Mouse (Mus musculus): ENCODE data around the gene Itih3. TPM values are rescaled to one million over a fixed set of nuclear protein-coding genes. Genes with fewer than 3 reads are reported as not detected.

Gene Itih3
- polyA plus RNA-seq, 1 experiment from 2014 or later: 0.08 TPM

GRCm38 (mm10) chr14:30870206-30871147, 53.1 kb downstream of the Itih3 start:
- 89% methylated on average over 25 of the region's 25 CpGs for WGBS
- H3K27ac ChIP-seq: no peak overlapping the region
- peaks cover 26% of the 10 kb centered on the region for H3K36me3 ChIP-seq (replicated peaks)
- H3K9me3 ChIP-seq: no peaks in the 10 kb centered on the region
- H3K9ac ChIP-seq: no peak overlapping the region
- ATAC-seq (ENCODE audit: low FRiP score): no peak
- H3K4me2 ChIP-seq: no peak overlapping the region
- H3K4me3 ChIP-seq (replicated peaks): no peak overlapping the region
- H3K27me3 ChIP-seq: no peaks in the 10 kb centered on the region
- no peaks in the 10 kb centered on the region; the same call in 1 of the 2 replicates for H3K4me1 ChIP-seq

DNA sequence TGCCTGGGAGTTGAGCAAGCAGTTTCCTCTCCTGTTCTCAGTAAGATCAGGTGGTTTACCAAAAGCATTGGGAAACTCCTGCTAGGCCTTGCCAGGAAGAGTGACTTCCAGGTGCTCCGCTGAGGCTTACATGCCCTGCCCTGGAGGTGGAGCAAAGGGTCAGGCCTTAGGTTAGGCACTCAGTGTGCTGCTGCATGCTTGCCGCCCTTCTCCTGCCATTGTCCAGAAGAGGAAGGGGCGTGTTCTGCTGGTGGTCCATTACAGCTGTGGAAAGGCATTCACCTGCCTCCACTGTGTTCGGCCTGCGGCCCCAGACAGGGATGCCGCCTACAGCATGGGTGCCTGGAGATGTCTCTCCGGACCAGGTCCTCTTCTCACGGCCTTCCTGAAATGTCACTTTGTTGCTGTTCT, 54.2 kb downstream of the Itih3 start:
- no peak for ATAC-seq (ENCODE audit: low FRiP score)
- H3K9ac ChIP-seq: no peak overlapping the region
- no peak overlapping the region for H3K4me2 ChIP-seq
- 86% methylated on average over 8 of the region's 8 CpGs for WGBS
- H3K27me3 ChIP-seq: no peaks in the 10 kb centered on the region
- no peak overlapping the region for H3K27ac ChIP-seq
- peaks cover 34% of the 10 kb centered on the region for H3K36me3 ChIP-seq (replicated peaks)
- no peaks in the 10 kb centered on the region for H3K9me3 ChIP-seq
- H3K4me3 ChIP-seq (replicated peaks): no peak overlapping the region
- H3K4me1 ChIP-seq: no peaks in the 10 kb centered on the region; the same call in 1 of the 2 replicates

- no peak for ATAC-seq (ENCODE audit: low FRiP score)
- no peak overlapping the region for H3K27ac ChIP-seq
- H3K27me3 ChIP-seq: no peaks in the 10 kb centered on the region
- no peak overlapping the region for H3K4me2 ChIP-seq
- peaks cover 33% of the 10 kb centered on the region for H3K36me3 ChIP-seq (replicated peaks)
- no peaks in the 10 kb centered on the region; the same call in 1 of the 2 replicates for H3K4me1 ChIP-seq
- 94% methylated on average over 10 of the region's 10 CpGs for WGBS
- no peak overlapping the region for H3K4me3 ChIP-seq (replicated peaks)
- no peaks in the 10 kb centered on the region for H3K9me3 ChIP-seq
- no peak overlapping the region for H3K9ac ChIP-seq
Observed at GRCm38 (mm10) chr14:30868826-30869225, 54.7 kb downstream of the Itih3 start.

- Histone ChIP-seq H3K4me3 (replicated peaks) (no peak overlapping the region), H3K27ac (no peak overlapping the region), H3K9me3 (no peaks in the 10 kb centered on the region), H3K27me3 (no peaks in the 10 kb centered on the region), H3K4me1 (no peaks in the 10 kb centered on the region), H3K4me2 (no peak overlapping the region), H3K36me3 (replicated peaks) (peaks cover 18% of the 10 kb centered on the region), H3K9ac (no peak overlapping the region)
- no peak for ATAC-seq (ENCODE audit: low FRiP score)
- WGBS: 35% methylated on average over 5 of the region's 5 CpGs
Observed at GRCm38 (mm10) chr14:30867042-30867441, 56.5 kb downstream of the Itih3 start.

GRCm38 (mm10) chr14:30865311-30865710, 58.2 kb downstream of the Itih3 start:
- Histone ChIP-seq H3K4me2 (no peak overlapping the region), H3K9ac (no peak overlapping the region), H3K27ac (no peak overlapping the region), H3K36me3 (replicated peaks) (peaks cover 18% of the 10 kb centered on the region), H3K4me3 (replicated peaks) (no peak overlapping the region), H3K4me1 (no peaks in the 10 kb centered on the region), H3K27me3 (no peaks in the 10 kb centered on the region), H3K9me3 (no peaks in the 10 kb centered on the region)
- no peak for ATAC-seq (ENCODE audit: low FRiP score)
- 58% methylated on average over 3 of the region's 3 CpGs for WGBS

DNA sequence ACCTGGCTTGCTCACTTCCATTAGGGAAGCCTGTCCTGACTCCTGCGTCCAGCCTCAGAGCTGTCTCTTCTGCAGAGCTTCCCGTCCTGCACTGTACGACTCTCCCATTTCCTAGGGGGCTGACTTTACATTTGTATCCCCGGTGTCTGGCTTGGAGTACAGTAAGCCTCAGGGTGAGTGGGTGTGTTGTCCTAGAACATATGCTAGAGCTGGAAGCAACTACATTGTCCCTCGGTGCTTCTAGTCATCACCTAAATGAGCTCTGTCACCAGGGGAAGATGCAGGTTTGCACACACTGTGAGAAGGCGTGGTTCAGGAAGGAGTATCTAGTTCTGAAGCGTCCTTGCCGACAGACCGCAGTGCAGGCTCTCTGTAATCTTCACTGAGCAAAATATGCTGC, 61.2 kb downstream of the Itih3 start:
- H3K36me3 ChIP-seq (replicated peaks): peaks cover 12% of the 10 kb centered on the region
- WGBS: 89% methylated on average over 9 of the region's 9 CpGs
- no peak overlapping the region for H3K4me2 ChIP-seq
- no peaks in the 10 kb centered on the region for H3K9me3 ChIP-seq
- no peak overlapping the region for H3K27ac ChIP-seq
- H3K4me1 ChIP-seq: no peaks in the 10 kb centered on the region
- H3K4me3 ChIP-seq (replicated peaks): no peak overlapping the region
- ATAC-seq (ENCODE audit: low FRiP score): no peak
- no peak overlapping the region for H3K9ac ChIP-seq
- H3K27me3 ChIP-seq: no peaks in the 10 kb centered on the region

DNA sequence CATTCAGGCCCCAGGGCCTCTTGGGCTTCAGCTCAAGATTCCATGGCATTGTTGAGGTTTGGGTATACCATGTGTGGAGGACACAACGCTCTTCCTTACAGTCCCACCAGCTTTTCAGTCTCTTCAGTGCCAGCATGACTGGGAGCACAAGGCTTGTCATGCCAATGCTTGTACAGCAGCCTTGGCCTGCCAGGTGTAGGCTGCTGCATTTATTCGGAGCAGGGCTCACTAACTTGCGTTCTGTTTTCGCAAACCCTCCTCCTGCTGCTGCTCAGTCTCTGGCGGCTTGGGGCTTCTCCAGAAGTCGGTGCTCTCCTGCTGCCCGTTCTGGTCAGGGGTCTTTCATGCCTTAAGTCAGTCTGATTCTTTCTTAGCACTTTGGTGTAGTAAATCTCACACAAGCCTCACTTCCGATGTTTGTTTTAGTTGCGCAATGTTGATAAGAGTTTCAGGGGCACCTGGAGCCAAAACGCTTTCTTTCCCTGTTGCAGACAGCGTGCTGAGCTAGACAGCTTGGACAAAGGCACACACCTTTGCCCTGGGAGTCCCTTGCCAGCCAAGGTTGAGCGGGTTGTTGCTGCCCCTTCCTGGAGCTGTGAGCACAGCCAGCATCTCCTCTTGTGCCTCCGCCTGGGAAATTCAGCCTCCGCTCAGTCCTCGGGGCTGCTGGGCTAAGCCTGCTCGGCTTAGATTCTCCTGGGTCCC, 62.0 kb downstream of the Itih3 start:
- WGBS: 88% methylated on average over 16 of the region's 16 CpGs
- H3K27me3 ChIP-seq: no peaks in the 10 kb centered on the region
- no peak overlapping the region for H3K4me3 ChIP-seq (replicated peaks)
- H3K9ac ChIP-seq: no peak overlapping the region
- peaks cover 12% of the 10 kb centered on the region for H3K36me3 ChIP-seq (replicated peaks)
- H3K4me2 ChIP-seq: no peak overlapping the region
- no peak overlapping the region for H3K27ac ChIP-seq
- no peak for ATAC-seq (ENCODE audit: low FRiP score)
- H3K4me1 ChIP-seq: no peaks in the 10 kb centered on the region
- no peaks in the 10 kb centered on the region for H3K9me3 ChIP-seq

Other genes with a start within 250 kb of the Itih3 start
- gene Sfmbt1, start 208.9 kb downstream of the Itih3 start, polyA plus RNA-seq (2016; fragmentation: Nextera tagmentation; extraction: Ambion mirVana): 24.6 and 28.1 TPM in 2 replicates
- 22.6 and 25.1 TPM in 2 replicates for gene Tmem110, start 98.2 kb downstream of the Itih3 start, polyA plus RNA-seq (2016; fragmentation: Nextera tagmentation; extraction: Ambion mirVana)
- 0.15 and 0.47 TPM in 2 replicates for gene Mustn1, start 44.6 kb downstream of the Itih3 start, polyA plus RNA-seq (2016; fragmentation: Nextera tagmentation; extraction: Ambion mirVana)
- gene Itih4, start 37.3 kb downstream of the Itih3 start, polyA plus RNA-seq (2016; fragmentation: Nextera tagmentation; extraction: Ambion mirVana): not detected in 2 replicates
- not detected in 2 replicates for gene Itih1, start 19.5 kb upstream of the Itih3 start, polyA plus RNA-seq (2016; fragmentation: Nextera tagmentation; extraction: Ambion mirVana)
- 22.9 and 23.2 TPM in 2 replicates for gene Nek4, start 27.6 kb upstream of the Itih3 start, polyA plus RNA-seq (2016; fragmentation: Nextera tagmentation; extraction: Ambion mirVana)
- gene Glt8d1, start 77.6 kb upstream of the Itih3 start, polyA plus RNA-seq (2016; fragmentation: Nextera tagmentation; extraction: Ambion mirVana): 60.5 and 66.0 TPM in 2 replicates
- 262 and 276 TPM in 2 replicates for gene Spcs1, start 77.9 kb upstream of the Itih3 start, polyA plus RNA-seq (2016; fragmentation: Nextera tagmentation; extraction: Ambion mirVana)
- 176 and 189 TPM in 2 replicates for gene Pbrm1, start 95.4 kb upstream of the Itih3 start, polyA plus RNA-seq (2016; fragmentation: Nextera tagmentation; extraction: Ambion mirVana)
- gene Gnl3, start 95.4 kb upstream of the Itih3 start, polyA plus RNA-seq (2016; fragmentation: Nextera tagmentation; extraction: Ambion mirVana): 98.7 and 107 TPM in 2 replicates
- 54.6 and 67.9 TPM in 2 replicates for gene Smim4, start 205.2 kb upstream of the Itih3 start, polyA plus RNA-seq (2016; fragmentation: Nextera tagmentation; extraction: Ambion mirVana)
- gene Nt5dc2, start 207.3 kb upstream of the Itih3 start, polyA plus RNA-seq (2016; fragmentation: Nextera tagmentation; extraction: Ambion mirVana): 406 and 410 TPM in 2 replicates
- gene Stab1, start 244.9 kb upstream of the Itih3 start, polyA plus RNA-seq (2016; fragmentation: Nextera tagmentation; extraction: Ambion mirVana): 23.1 and 26.1 TPM in 2 replicates